Mouse (Mus musculus): Measurements from ENCODE around the gene Slc13a2.

DNA sequence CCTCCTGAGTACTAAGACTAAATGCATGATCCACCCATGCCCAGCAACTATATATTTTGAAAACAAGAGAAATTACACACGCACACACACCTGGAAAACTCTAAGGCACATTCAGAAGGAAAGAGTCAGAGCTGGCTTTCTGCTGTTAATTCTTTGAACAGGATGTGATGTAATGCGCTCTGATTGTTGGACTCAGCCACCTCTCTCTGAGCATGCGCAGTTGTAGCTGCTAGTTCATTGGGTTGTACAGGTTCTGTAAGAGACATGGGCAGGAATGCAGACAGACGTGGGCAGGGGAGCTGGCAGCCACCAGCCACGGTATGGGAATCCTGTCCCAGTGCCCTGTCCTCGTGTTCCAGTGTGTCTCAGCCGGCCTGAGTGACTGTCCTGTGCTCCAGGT lies 32.3 kb upstream of the Slc13a2 start:
- TF ChIP-seq GATA1 (IDR thresholded peaks at IDR 0.05; ENCODE audit: borderline replicate concordance, low read length) (no peak), FLI1 (IDR thresholded peaks at IDR 0.05; ENCODE audit: low read length) (no peak)

All from megakaryocyte, embryonic 14.5 days (primary cell).